Mouse (Mus musculus) lung, adult 2 months (tissue): ENCODE measurements around the gene Cdc42ep5.

Experiments
- CTCF ChIP-seq: fragments of 200-500 bp; IDR thresholded peaks from 2 replicates; pipeline ENCODE4 v1.5.1; 2011; ENCODE audit warnings: mild to moderate bottlenecking, low read length, control low read depth; ENCODE audit not compliant: insufficient read depth
- POLR2A ChIP-seq: fragments of 200-500 bp; IDR thresholded peaks from 2 replicates; pipeline ENCODE4 v1.6.1; 2011; ENCODE audit warnings: low read depth, mild to moderate bottlenecking, control low read depth, low read length, borderline replicate concordance; ENCODE audit errors: extremely low read depth

- TF ChIP-seq CTCF (no peak), POLR2A (no peak)
Observed at GRCm38 (mm10) chr7:4147371-4147770, 17.3 kb downstream of the Cdc42ep5 start.
